Mouse (Mus musculus) thymus, postnatal 14 days (tissue): ENCODE results near the gene BC067074.
"Not testable (repeated sequence)": the region's sequence is repeated elsewhere in the genome, so short reads cannot be mapped to it uniquely, and the experiment has no call there.

ENCODE experiments used
- DNase-seq: peaks from one replicate; pipeline ENCODE4 v3.0.0; 2021

Gene BC067074

DNA sequence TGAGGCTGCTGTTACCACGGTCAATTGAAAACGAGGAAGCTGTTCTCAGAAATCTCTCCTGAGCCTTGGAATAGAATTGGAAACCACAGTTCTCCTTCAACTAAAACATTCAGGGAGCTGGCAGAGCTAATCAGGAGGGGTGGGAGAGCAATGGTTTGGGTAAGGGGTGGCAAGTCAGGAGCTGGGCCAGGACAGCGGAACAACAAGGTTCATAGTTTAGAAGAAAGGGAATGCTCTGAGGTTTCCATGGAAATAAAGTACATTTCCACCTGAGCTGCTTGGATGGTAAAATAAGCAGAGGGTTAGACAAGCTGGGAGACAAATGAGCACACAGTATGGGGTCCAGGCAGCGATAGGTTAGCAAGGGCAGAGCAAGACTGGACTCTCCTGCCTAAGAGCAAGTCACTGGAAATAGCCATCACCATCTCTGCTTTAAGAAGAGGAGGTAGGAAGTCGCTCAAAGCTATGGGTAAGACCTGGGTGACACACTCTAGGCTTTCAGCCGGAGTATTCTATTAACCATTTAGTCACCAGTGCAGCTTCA lies 86.9 kb downstream of the BC067074 start:
- no peak for DNase-seq

DNA sequence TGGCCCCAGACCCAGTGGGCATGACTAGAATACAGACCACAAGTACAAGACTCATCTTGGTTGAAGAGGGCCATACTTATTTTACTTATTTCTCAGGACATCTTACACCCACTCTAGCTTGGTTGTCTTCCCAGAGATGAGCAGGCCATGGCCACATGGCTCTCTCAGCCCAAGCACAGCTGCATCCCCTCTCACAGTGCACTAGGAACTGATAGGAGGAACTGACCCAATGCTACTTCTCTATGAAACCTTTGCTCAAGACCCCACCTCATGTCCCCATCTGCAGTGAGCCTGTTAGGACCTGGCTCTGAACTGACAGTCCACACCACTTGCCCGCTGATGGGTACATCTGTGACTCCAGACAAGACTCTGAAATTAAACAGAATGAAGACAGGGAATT lies 88.8 kb downstream of the BC067074 start:
- no peak for DNase-seq

DNA sequence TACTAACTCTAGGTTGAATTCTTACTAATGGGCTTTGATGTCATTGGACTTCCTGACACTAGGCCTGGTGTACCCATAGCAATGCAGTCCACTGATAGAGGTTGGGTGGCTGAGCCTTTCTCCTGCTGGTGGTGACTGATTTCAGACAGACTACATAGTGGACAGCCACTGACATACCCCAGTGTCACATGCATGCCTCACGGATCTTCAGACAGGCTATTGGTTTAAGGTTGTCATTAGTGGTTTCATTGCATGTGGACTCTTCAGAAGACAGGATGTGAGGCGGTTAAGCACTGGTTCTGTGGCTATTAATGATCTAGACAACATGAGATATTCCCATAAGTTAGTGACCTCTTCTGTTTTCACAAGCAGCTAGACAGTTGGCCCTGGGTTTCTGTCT lies 89.2 kb downstream of the BC067074 start:
- DNase-seq: no peak

DNA sequence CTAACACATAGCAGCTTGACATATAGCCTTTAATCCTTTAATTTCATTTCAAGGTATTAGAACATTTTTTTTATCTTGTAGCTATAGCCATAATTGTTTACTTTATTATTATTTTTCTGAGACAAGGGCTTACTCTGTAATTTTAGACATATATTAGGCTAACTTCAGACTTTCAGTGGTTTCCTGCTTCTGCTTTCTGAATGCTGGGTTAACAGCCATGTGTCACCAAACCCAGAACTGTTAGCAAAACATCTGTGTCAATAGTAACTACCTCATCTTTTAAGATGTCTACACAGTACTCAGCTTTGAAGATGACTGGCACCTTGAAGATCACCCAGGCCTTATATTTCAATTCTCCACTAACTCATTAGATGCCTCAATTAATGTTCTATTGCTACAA lies 89.8 kb downstream of the BC067074 start:
- DNase-seq: not testable (repeated sequence)

DNA sequence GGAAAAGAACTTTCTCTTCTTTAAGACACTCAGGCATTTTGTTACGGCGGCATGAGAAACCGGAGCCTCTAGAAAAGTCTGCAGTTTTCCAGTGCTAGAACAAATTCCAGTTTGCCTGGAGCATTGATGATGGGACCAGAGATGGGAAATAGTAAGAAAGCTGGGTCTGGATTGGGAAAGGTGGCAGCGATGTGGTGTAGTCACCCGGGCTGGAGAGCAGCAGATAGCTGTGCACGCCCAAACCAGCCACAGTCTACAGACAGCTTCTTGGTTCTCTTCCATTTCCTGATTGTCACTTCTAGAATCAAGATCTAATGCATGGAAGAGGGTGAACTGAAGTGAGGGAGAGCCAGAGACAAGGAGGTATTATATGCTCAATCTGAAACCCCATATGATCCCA lies 100.4 kb downstream of the BC067074 start:
- DNase-seq: no peak

DNA sequence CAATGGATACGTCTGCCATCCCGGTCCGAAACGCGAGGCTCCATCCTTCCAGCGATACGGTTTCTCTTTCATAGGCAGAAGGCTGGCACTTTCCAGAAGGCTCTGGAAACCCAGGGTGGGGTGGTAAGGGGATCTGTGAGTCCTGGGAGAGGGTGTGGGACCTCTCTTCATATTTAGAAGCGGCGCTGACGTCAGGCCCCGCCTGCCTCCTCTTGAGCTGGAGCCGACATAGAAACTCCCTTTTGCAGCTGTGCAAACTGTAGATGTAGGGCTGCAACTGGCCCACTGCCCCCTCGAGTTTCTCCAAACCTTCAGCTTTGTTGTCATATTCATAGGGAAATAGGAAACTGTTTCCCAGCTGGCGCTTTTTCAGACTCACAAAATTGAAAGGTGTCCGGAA lies 101.6 kb downstream of the BC067074 start:
- no peak for DNase-seq

DNA sequence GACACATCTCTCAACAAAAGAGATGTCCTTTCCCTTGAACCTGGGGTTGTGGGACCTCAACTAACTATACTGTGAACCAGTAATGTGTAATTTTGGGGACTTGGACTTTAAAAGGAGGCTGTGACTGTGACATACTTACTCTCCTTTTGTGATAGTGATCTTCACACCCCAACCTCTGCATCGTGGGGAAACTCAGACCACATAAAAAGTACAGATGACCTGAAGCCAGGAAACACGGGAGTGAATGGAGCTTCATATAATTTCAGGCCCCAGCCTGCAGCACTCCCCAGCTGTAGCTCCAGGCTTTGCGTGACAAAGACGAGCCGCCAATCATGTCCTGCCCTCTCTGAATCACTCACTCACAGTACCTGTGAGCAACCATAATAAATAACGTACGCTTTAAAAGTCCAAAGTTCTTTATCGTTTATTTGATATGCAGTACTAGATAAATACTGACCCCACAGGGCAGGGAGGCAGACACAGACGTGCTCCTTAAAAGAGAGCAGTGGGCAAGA lies 104.1 kb downstream of the BC067074 start:
- no peak for DNase-seq

DNA sequence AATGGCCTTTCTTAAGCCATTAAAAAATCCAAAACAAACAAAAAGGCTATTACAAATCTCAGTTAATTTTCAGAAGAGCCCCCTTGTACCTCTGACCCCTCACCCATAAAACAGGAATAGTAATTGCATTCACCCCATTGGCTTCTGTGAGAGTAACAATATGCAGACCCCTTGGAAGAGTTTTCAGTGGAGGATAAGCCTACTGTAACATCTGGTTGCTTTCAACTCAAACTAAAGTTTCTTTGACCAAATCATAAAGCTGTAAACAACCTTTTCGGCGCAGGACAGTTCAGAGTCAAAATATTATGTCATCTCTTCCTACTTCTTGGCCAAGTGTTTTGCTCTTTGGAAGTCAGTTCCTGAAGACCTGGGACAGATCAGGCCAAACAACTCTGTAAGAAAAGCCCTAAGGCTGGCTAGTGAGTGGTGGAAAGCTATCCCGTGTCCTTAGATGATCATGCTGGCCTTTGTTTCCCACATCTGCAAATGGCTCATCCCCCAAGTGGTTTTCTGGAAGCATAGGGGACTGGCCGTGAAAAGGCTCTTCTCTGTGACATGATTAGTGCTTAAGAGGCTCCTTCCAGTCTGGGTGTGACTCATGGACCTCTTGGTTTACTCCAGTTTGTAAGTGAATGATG lies 108.5 kb downstream of the BC067074 start:
- no peak for DNase-seq

DNA sequence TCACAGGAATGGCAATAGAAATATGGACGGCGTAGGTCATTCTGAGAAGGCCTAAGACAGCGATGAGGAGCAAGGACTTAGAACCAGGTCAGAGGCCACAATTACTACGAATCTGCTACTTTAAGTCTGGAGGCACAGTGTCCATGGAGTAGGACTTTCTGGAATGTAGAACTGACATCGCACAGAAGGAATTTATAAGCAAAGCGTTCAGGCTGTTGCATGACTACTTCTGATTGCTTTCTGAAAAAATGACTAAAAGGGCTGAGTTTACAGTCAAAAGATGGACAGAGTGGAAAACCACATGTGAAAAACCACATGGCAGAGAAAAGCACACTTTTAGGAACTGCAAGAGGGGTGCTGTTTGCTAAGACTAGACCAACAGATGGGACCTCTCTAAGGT lies 110.7 kb downstream of the BC067074 start:
- no peak for DNase-seq

DNA sequence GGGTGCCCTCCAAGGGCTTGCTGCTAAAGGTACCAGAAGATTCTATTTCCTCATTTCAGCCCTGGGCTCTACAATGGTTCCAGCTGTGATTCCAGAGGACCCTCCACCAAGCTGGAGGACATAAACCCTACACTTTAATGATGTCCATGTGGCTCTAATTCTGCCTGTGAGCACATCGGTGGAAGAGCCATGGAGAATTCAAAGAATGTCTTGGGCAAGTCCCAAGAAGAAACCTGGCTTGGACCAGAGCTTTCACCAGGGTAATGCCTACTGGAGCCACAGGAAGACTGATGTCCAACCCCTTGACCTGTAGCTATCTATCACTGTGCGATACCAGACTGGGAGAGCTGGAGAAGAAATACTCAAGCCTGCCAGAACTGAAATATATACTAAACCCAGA lies 111.2 kb downstream of the BC067074 start:
- no peak for DNase-seq

DNA sequence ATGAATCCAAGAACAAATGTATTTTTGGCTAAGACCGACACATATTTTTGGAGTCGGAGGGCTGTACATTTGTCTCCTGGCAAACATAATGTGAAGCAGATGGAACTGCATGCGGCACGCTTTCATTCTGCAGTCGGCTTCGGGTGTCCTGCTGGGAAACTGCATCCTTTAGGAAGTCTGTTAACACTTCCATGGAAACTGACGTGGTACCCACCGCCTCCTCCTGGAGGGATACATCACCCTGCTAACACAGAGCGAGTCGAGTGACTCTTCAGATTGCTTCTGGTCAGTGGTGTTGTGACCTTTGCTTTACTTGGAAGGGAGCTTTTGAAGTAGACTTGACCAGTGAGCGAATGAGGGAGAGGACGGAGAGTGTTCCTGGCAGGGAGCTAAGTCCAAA lies 117.0 kb downstream of the BC067074 start:
- DNase-seq: no peak

DNA sequence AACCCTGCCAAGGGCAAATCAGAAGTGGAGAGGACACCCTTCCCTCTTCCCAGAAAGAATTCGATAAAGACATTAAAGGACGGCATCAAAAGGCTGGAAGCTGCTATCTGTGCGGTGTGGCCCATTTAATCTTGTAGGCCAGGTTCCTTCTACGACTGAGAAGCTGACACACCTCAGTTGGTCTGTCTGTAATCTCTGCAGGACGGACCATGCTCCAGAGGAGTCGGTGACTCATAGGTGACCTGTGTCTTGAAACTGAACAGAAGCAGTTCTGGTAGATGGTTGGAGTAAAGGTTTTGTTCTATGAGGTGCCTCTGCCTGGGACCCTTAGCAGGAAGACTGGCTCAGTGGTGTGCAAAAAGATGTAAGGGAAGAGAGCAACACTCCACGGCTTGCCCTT lies 122.6 kb downstream of the BC067074 start:
- no peak for DNase-seq

DNA sequence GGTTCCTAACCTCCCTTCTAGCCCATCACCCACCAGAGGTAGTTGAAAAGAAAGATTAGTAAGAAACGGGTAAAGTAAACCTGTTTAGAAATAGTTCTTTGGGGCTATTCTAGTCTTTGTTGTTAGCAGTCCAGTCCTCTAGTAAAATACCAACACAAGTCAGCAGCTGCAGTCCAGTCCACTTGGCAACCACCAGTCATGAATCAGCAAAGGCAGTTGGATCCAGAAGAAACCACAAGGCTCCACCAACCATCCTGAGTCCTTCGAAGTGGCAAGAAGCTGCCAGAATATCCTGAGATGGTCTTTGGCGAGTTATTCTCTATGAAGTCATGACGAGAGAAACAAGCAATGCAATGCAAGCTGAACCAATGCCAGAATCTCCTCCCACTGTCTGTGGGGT lies 124.0 kb downstream of the BC067074 start:
- DNase-seq: no peak

DNA sequence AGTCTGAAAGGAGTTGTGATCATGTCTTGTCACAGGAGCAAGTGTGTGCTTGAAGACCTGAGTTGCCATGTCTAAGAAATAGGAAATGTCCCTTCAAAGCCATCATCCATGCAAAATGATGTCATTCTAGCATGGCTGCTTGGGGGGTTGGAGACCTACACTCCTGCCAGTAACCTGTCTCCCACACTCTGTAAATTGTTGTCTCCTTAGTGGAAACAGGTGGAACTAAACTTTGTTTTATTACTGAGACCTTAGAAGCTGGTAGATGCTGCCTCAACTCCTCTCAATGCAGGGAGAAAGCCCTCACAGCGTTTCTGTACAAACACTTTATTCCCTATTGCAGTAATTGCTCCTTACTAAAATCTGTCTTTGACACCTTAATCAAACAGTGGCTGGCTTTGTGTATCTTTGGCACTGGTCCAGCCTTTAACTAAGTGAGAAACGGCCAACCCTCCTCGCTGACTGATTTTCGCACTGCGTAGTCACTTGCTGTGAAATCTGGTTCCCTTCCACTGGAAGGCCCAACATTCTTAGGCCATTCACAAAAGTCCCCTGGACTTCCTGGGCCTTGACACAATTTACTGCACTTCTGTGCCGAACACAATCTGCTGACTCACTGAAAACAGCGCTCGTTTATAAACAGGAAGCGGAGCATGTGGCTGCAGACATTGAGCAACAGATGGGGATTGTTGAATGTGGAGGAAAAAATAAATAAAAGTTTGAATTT lies 125.0 kb downstream of the BC067074 start:
- peak; percentile 19 for DNase-seq

DNA sequence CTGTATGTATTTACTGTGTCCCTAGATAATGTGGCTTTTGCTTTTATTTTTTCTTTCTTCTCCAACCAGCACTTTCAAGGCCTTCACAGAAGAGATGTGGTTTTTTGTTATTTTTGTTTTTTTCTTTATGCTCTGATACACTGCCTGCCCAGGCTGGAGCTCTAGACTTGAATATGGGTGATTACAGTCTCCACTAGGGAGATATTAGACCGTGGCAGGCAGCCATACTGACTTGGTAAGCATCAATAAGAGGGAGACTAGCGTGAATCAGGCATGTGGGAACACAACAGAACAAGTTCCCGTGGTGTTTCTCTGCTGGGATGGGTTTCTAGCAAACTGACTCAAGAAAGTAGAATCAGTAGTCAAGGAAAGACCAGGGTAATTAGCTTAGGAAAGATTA lies 125.7 kb downstream of the BC067074 start:
- DNase-seq: no peak

DNA sequence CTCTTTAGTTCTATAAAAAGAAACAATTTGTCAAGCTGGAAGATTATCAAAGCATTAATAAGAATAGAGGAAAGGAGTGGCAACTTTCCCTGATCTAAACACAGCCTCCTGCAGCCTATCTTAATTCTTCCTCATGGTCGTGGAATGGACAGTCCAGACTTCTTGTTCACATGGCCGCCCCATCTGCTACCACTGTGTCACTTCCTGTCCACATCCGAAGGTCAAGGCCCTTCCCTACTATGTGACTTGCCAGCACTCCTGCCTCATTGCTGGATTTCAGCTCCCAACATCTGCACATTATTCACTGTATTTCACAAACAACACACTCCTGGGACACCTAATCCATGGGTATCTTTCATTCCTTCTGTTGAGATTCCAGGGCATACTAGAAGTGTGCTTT lies 128.5 kb downstream of the BC067074 start:
- no peak for DNase-seq

DNA sequence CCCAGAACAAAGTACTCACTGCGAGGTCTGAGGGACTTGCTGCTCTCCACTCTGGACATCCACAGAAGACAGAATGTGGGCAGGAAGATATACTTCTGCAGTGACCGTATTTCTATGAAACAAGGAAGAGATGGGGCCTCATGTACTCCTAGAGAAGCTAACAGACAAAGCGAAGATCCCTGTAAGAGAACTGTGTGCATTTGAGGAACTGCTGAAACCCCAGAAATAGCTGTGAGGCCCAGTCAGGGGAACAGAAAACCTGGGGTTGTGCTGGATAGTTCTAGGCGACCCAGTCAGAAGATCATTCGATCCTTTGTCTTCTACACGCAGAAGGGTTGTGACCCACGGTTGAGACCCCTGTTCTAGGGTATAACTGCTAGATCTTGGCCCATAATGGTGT lies 130.9 kb downstream of the BC067074 start:
- DNase-seq: no peak

DNA sequence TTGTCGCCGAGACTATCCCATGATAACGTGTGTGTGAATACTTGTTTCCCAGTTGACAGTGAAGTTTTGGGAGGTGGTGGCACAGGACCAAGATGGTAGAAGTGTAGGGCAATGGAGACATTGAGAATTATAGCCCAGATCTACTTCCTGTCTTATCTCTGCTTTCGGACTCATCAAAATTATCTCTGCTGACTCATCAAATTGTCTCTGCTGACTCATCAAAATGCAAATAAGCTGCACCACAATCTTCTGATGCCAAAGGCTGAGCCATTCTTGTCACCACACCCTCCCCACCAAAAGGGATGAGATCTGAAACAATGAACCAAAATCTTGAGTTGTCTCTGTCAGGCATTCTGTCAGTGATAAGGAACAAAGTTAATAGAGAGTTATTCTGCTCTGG lies 132.9 kb downstream of the BC067074 start:
- no peak for DNase-seq
